Mouse (Mus musculus): ENCODE measurements around the gene Sdhaf1.

DNA sequence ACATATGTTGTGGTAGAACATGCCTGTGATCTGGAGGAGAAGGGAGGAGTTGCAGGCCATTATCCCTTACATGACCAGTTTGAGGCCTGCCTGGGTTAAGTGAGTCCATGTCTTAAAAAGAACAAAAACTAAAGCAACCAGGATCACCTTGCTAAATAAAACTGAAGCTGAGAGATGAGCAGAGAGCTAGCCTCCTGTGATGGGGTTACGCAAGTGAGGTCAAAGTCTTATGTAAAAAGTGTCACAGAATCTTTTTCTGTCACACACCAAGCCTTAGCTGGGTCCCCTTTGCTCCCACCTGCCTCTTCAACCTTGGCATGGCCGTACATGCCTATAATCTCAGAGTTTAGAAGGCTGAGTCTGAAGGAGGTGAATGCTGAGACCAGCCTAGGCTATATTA lies 2.7 kb downstream of the Sdhaf1 start:
- no peak for TF ChIP-seq CTCF (IDR thresholded peaks at IDR 0.05)
- no peak for TF ChIP-seq EP300 (IDR thresholded peaks at IDR 0.05)
